Mouse (Mus musculus): ENCODE data around the gene Slc46a2.

- TF ChIP-seq CTCF (IDR thresholded peaks at IDR 0.05; ENCODE audit: borderline replicate concordance, control insufficient read depth, extremely low read depth, insufficient read depth, low read length, poor library complexity) (no peak), POLR2A (IDR thresholded peaks at IDR 0.05; ENCODE audit: control insufficient read depth, extremely low read depth, insufficient read depth, low read length, poor library complexity) (no peak)
Measured at GRCm38 (mm10) chr4:59898521-59898919, 16.3 kb downstream of the Slc46a2 start.

Measured in thymus, adult 2 months (tissue).